Mouse (Mus musculus): ENCODE results near the gene Arf5.

GRCm38 (mm10) chr6:28427096-28427839, 3.9 kb downstream of the Arf5 start, which contains the start of gene Fscn3:
- TF ChIP-seq TAL1 (IDR thresholded peaks at IDR 0.05; ENCODE audit: low read length) (no peak), GATA1 (IDR thresholded peaks at IDR 0.05; ENCODE audit: low read length) (no peak)
